Mouse (Mus musculus): Measurements from ENCODE around the gene Orc1. TPM values are rescaled to one million over a fixed set of nuclear protein-coding genes. Genes with fewer than 3 reads are reported as not detected.

Orc1 gene
- polyA plus RNA-seq, 1 experiment from 2014 or later: 8.1 TPM

GRCm38 (mm10) chr4:108638752-108639151 lies 59.5 kb downstream of the Orc1 start:
- Histone ChIP-seq H3K27ac (no peak overlapping the region), H3K4me3 (no peak overlapping the region), H3K4me2 (no peak overlapping the region), H3K4me1 (no peaks in the 10 kb centered on the region), H3K9ac (no peak overlapping the region), H3K27me3 (no peaks in the 10 kb centered on the region), H3K9me3 (no peaks in the 10 kb centered on the region), H3K36me3 (peaks cover 75% of the 10 kb centered on the region)
- WGBS: 75% methylated on average over 5 of the region's 5 CpGs
- ATAC-seq (ENCODE audit: insufficient number of reproducible peaks, low FRiP score, low TSS enrichment, low read depth): no peak

- no peak overlapping the region for H3K4me3 ChIP-seq
- no peaks in the 10 kb centered on the region for H3K9me3 ChIP-seq
- peaks cover 31% of the 10 kb centered on the region for H3K36me3 ChIP-seq
- H3K27ac ChIP-seq: no peak overlapping the region
- ATAC-seq (ENCODE audit: insufficient number of reproducible peaks, low FRiP score, low TSS enrichment, low read depth): no peak
- H3K4me2 ChIP-seq: no peak overlapping the region
- H3K27me3 ChIP-seq: no peaks in the 10 kb centered on the region
- no peak overlapping the region for H3K9ac ChIP-seq
- 68% methylated on average over 2 of the region's 2 CpGs for WGBS
- no peaks in the 10 kb centered on the region for H3K4me1 ChIP-seq
Observed at GRCm38 (mm10) chr4:108664407-108664806, 85.2 kb downstream of the Orc1 start.

Other genes starting within 250 kb of the Orc1 start
- gene Shisal2a, start 196.1 kb upstream of the Orc1 start, polyA plus RNA-seq (2015; fragmentation: Nextera tagmentation; extraction: Ambion mirVana): 1.8 and 1.9 TPM in 2 replicates
- gene Gpx7, start 172.5 kb upstream of the Orc1 start, polyA plus RNA-seq (2015; fragmentation: Nextera tagmentation; extraction: Ambion mirVana): 125 and 133 TPM in 2 replicates
- 50.8 and 64.5 TPM in 2 replicates for gene Tut4, start 120.0 kb upstream of the Orc1 start, polyA plus RNA-seq (2015; fragmentation: Nextera tagmentation; extraction: Ambion mirVana)
- gene Prpf38a, start 87 bp upstream of the Orc1 start, polyA plus RNA-seq (2015; fragmentation: Nextera tagmentation; extraction: Ambion mirVana): 77.5 and 77.7 TPM in 2 replicates
- gene Cc2d1b, start 40.5 kb downstream of the Orc1 start, polyA plus RNA-seq (2015; fragmentation: Nextera tagmentation; extraction: Ambion mirVana): 31.2 and 32.1 TPM in 2 replicates
- gene 3110021N24Rik, start 140.2 kb downstream of the Orc1 start, polyA plus RNA-seq (2015; fragmentation: Nextera tagmentation; extraction: Ambion mirVana): 1.4 and 2.1 TPM in 2 replicates
- gene Zfyve9, start 201.4 kb downstream of the Orc1 start, polyA plus RNA-seq (2015; fragmentation: Nextera tagmentation; extraction: Ambion mirVana): 5.0 and 6.3 TPM in 2 replicates

Measured in limb, embryonic 15.5 days (tissue).